Mouse (Mus musculus) cerebellum, postnatal 36 days (tissue): Measurements from ENCODE around the gene Col7a1.

Experiments used
- DNase-seq, 2 experiments: peaks; one replicate each; pipeline ENCODE4 v3.0.0; 2021 to 2022; ENCODE audit warnings: mixed read lengths in 2 of 2

Col7a1 gene

GRCm38 (mm10) chr9:108953081-108953636 is at the start of gene Col7a1:
Col7a1 (plus strand) TSS chr9:108953586.
- DNase-seq, result no peak

GRCm38 (mm10) chr9:108912308-108912707 is 41.1 kb upstream of the Col7a1 start:
- DNase-seq, result no peak

- no peak for DNase-seq
Observed at GRCm38 (mm10) chr9:108913161-108913560, 40.2 kb upstream of the Col7a1 start.

- DNase-seq, result no peak
Observed at GRCm38 (mm10) chr9:108913621-108914020, 39.8 kb upstream of the Col7a1 start.

GRCm38 (mm10) chr9:108914491-108914890 is 38.9 kb upstream of the Col7a1 start, which contains the start of gene Tmem89:
Tmem89 (plus strand) TSS chr9:108914619.
- peak; percentile 34 to 49 for DNase-seq

- DNase-seq, result no peak
Observed at GRCm38 (mm10) chr9:108925897-108926296, 27.5 kb upstream of the Col7a1 start.

- DNase-seq, result no peak
Observed at GRCm38 (mm10) chr9:108928424-108928823, 25.0 kb upstream of the Col7a1 start.

GRCm38 (mm10) chr9:108935991-108936390 is 17.4 kb upstream of the Col7a1 start:
- DNase-seq, result no peak

- peak; percentile 98 for DNase-seq
Observed at GRCm38 (mm10) chr9:108936418-108937364, 16.7 kb upstream of the Col7a1 start, which contains the start of gene Uqcrc1. Uqcrc1 (plus strand) TSS chr9:108936633.

- DNase-seq, result no peak
Observed at GRCm38 (mm10) chr9:108945111-108945510, 8.3 kb upstream of the Col7a1 start.

GRCm38 (mm10) chr9:108945608-108946007 is 7.8 kb upstream of the Col7a1 start:
- no peak for DNase-seq

- DNase-seq, result peak; percentile 53 to 67
Observed at GRCm38 (mm10) chr9:108949231-108949966, 4.0 kb upstream of the Col7a1 start.

GRCm38 (mm10) chr9:108949967-108950728 is 3.2 kb upstream of the Col7a1 start:
- peak in 1 of 2 experiments; percentile 28 for DNase-seq

GRCm38 (mm10) chr9:108955241-108955640 is 1.9 kb downstream of the Col7a1 start:
- no peak for DNase-seq

GRCm38 (mm10) chr9:108955846-108956245 is 2.5 kb downstream of the Col7a1 start:
- DNase-seq, result no peak

GRCm38 (mm10) chr9:108963577-108963976 is 10.2 kb downstream of the Col7a1 start:
- DNase-seq, result no peak

GRCm38 (mm10) chr9:108964338-108964737 is 11.0 kb downstream of the Col7a1 start:
- no peak for DNase-seq

- DNase-seq, result no peak
Observed at GRCm38 (mm10) chr9:108970623-108971022, 17.2 kb downstream of the Col7a1 start.

GRCm38 (mm10) chr9:108976483-108976882 is 23.1 kb downstream of the Col7a1 start:
- no peak for DNase-seq

GRCm38 (mm10) chr9:108977966-108978365 is 24.6 kb downstream of the Col7a1 start:
- no peak for DNase-seq

GRCm38 (mm10) chr9:108982498-108982897 is 29.1 kb downstream of the Col7a1 start:
- no peak for DNase-seq

- DNase-seq, result no peak
Observed at GRCm38 (mm10) chr9:108983209-108983608, 29.8 kb downstream of the Col7a1 start.
